Mouse (Mus musculus) testis, adult 2 months (tissue): ENCODE measurements around the gene Abcb5.

Experiments used
- CTCF ChIP-seq: fragments of 200-500 bp; IDR thresholded peaks from 2 replicates; pipeline ENCODE4 v1.5.1; 2012; ENCODE audit warnings: low read depth, mild to moderate bottlenecking, inconsistent platforms, low read length, moderate library complexity; ENCODE audit not compliant: control insufficient read depth, insufficient read depth, insufficient replicate concordance
- POLR2A ChIP-seq: fragments of 200-500 bp; IDR thresholded peaks from 2 replicates; pipeline ENCODE4 v1.6.1; 2012; ENCODE audit warnings: low read depth, mild to moderate bottlenecking, inconsistent platforms, low read length, moderate library complexity; ENCODE audit not compliant: control insufficient read depth

DNA sequence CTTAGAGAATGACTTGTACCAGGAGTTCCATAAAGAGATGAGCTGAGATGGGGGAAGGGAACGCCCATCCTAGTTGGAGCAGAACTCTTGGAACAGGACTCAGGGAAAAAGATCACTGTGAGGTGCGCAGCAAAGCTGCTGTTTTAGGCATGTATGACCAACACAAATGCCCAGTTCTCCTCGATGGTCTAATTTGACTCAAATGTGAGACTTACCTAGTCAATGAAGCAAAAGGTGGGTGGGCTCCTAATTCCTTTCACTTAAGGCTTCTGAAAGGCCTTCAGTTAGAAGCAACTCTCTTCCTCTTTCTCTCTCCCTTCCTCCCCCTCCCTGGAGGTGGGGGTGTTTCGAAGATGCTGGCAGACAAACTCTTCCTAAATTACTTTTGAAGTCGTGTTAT lies 126.8 kb downstream of the Abcb5 start:
- TF ChIP-seq CTCF (no peak), POLR2A (no peak)
